Mouse (Mus musculus) adrenal gland (tissue): ENCODE data around the gene Cpne6.

Source experiments
- intact Hi-C: fragments of 180-260 bp; cut with DNase I; formaldehyde crosslinking; loops from one replicate; pipeline ENCODE4 v1.15.1; 2025

Cpne6 gene

GRCm38 (mm10) chr14:55496761-55497448 lies 13.3 kb upstream of the Cpne6 start:
- intact Hi-C loops, result loop anchor here (2.0 to 5.0 kb wide), 2 partner anchors 40 to 105 kb away; partner anchors contain the start of gene Irf9

- intact Hi-C loops, result loop anchor here (2.0 to 5.0 kb wide), 2 partner anchors 39 to 105 kb away; partner anchors contain the start of gene Irf9
Measured at GRCm38 (mm10) chr14:55497449-55497821, 12.8 kb upstream of the Cpne6 start.

- intact Hi-C loops, result no loop called here
Measured at GRCm38 (mm10) chr14:55505612-55506011, 4.6 kb upstream of the Cpne6 start.

- intact Hi-C loops, result no loop called here
Measured at GRCm38 (mm10) chr14:55507801-55508200, 2.4 kb upstream of the Cpne6 start.

- intact Hi-C loops, result no loop called here
Measured at GRCm38 (mm10) chr14:55509540-55509939, 705 bp upstream of the Cpne6 start.

- intact Hi-C loops, result no loop called here
Measured at GRCm38 (mm10) chr14:55511037-55511436, 792 bp downstream of the Cpne6 start.

- intact Hi-C loops, result no loop called here
Measured at GRCm38 (mm10) chr14:55513927-55514326, 3.7 kb downstream of the Cpne6 start.

- intact Hi-C loops, result no loop called here
Measured at GRCm38 (mm10) chr14:55515846-55516245, 5.6 kb downstream of the Cpne6 start.

GRCm38 (mm10) chr14:55518897-55519296 lies 8.7 kb downstream of the Cpne6 start:
- intact Hi-C loops, result no loop called here

GRCm38 (mm10) chr14:55519604-55520003 lies 9.4 kb downstream of the Cpne6 start:
- intact Hi-C loops, result no loop called here

GRCm38 (mm10) chr14:55520451-55521361 lies 10.5 kb downstream of the Cpne6 start:
- intact Hi-C loops, result no loop called here

- intact Hi-C loops, result no loop called here
Measured at GRCm38 (mm10) chr14:55524062-55524461, 13.8 kb downstream of the Cpne6 start.

GRCm38 (mm10) chr14:55524785-55525184 lies 14.5 kb downstream of the Cpne6 start, which contains the start of gene Nrl:
TSS of gene Nrl (minus strand) at chr14:55524981.
- intact Hi-C loops, result no loop called here

- intact Hi-C loops, result no loop called here
Measured at GRCm38 (mm10) chr14:55526674-55527073, 16.4 kb downstream of the Cpne6 start.

- intact Hi-C loops, result no loop called here
Measured at GRCm38 (mm10) chr14:55527940-55528339, 17.7 kb downstream of the Cpne6 start.

GRCm38 (mm10) chr14:55536116-55536745 lies 26.0 kb downstream of the Cpne6 start:
- intact Hi-C loops, result loop anchor here (2.0 kb wide), 1 partner anchor 39 kb away; no protein-coding TSS in a partner anchor

- intact Hi-C loops, result no loop called here
Measured at GRCm38 (mm10) chr14:55540067-55540786, 30.0 kb downstream of the Cpne6 start, which contains the start of gene Pck2. TSS of gene Pck2 (plus strand) at chr14:55540266.

GRCm38 (mm10) chr14:55540787-55541321 lies 30.6 kb downstream of the Cpne6 start:
- intact Hi-C loops, result no loop called here

- intact Hi-C loops, result no loop called here
Measured at GRCm38 (mm10) chr14:55542268-55542667, 32.0 kb downstream of the Cpne6 start.

GRCm38 (mm10) chr14:55544334-55544733 lies 34.1 kb downstream of the Cpne6 start:
- intact Hi-C loops, result no loop called here

- intact Hi-C loops, result no loop called here
Measured at GRCm38 (mm10) chr14:55550191-55550590, 39.9 kb downstream of the Cpne6 start.
